Mouse (Mus musculus): ENCODE measurements at regions not wholly inside any gene's neighbourhood (a gene's known extent, or its start where the extent isn't known, plus 50 kb on each side); places are given as distances from the start of the nearest gene placed in this dataset.

- no peak for DNase-seq (ENCODE audit: low read depth, low spot score)
Observed at GRCm38 (mm10) chr5:147794711-147795532, 65.3 kb upstream of the Pomp start.

GRCm38 (mm10) chr5:147793059-147793458 lies 67.2 kb upstream of the Pomp start:
- no peak for DNase-seq (ENCODE audit: low read depth, low spot score)

- no peak for DNase-seq (ENCODE audit: low read depth, low spot score)
Observed at GRCm38 (mm10) chr5:147792638-147793037, 66.8 kb upstream of the Flt1 start.

GRCm38 (mm10) chr5:147791121-147791520 lies 65.3 kb upstream of the Flt1 start:
- peak; percentile 17 for DNase-seq (ENCODE audit: low read depth, low spot score)

GRCm38 (mm10) chr5:147788496-147788895 lies 62.7 kb upstream of the Flt1 start:
- no peak for DNase-seq (ENCODE audit: low read depth, low spot score)

GRCm38 (mm10) chr5:147786857-147787256 lies 61.0 kb upstream of the Flt1 start:
- DNase-seq (ENCODE audit: low read depth, low spot score): peak; percentile 10

GRCm38 (mm10) chr5:147784159-147784558 lies 58.3 kb upstream of the Flt1 start:
- no peak for DNase-seq (ENCODE audit: low read depth, low spot score)

GRCm38 (mm10) chr5:147783476-147783875 lies 57.7 kb upstream of the Flt1 start:
- no peak for DNase-seq (ENCODE audit: low read depth, low spot score)

GRCm38 (mm10) chr5:147782761-147783160 lies 57.0 kb upstream of the Flt1 start:
- DNase-seq (ENCODE audit: low read depth, low spot score): no peak

GRCm38 (mm10) chr5:147782241-147782681 lies 56.5 kb upstream of the Flt1 start:
- DNase-seq (ENCODE audit: low read depth, low spot score): no peak

- no peak for DNase-seq (ENCODE audit: low read depth, low spot score)
Observed at GRCm38 (mm10) chr5:147781215-147781614, 55.4 kb upstream of the Flt1 start.

GRCm38 (mm10) chr5:147778557-147778956 lies 52.7 kb upstream of the Flt1 start:
- DNase-seq (ENCODE audit: low read depth, low spot score): no peak
